Mouse (Mus musculus) urinary bladder, postnatal 36 days (tissue): ENCODE data around the gene Ttc29.
A peak's percentile ranks its signal among the peaks of the same experiment; 100 is the strongest.

Experiments used
- DNase-seq, 2 experiments: peaks; one replicate each; pipeline ENCODE4 v3.0.0; 2022; ENCODE audit warnings: low spot score in 2 of 2, mixed read lengths in 1 of 2

Gene Ttc29

DNA sequence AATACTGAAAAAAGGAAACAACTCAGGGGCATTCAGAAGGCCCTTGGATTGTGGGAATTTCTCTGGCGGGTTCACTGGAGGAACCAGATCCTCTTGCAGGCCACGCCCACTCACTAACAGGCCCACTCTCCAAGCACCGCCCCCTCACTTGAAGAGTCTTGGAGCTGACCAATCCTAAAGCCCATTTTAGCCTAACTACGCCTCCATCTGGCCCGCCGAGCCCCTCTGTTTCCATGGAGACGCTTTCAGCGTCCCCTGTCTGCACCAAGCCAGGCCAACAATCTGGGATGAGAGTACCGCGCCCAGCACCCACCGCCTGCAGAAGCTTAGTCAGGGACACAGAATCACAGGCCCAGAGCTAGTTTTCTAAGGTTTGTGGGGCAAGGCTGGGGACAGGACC is at the start of gene Ttc29:
TSS of gene Ttc29 (plus strand) at position 224 of the 400 bp plus-strand sequence.
- DNase-seq, result no peak

DNA sequence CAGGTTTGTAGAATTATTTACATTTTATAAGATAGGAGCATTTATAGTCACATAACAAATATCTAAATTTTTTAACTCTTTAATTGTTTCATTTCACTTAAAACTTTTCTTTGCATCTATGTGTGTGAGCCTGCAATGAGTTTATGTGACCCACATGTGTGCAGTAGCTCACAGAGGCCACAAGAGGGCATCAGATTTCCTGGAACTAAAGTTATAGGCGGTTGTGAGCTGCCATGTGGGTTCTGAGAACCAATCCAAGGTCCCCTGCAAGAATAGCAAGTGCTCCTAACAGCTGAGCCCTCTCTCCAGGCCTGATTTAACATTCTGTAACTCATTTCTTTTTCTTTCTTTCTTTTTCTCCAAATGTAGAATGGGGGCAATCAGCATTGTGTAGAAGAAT is 41.7 kb upstream of the Ttc29 start:
- no peak for DNase-seq

DNA sequence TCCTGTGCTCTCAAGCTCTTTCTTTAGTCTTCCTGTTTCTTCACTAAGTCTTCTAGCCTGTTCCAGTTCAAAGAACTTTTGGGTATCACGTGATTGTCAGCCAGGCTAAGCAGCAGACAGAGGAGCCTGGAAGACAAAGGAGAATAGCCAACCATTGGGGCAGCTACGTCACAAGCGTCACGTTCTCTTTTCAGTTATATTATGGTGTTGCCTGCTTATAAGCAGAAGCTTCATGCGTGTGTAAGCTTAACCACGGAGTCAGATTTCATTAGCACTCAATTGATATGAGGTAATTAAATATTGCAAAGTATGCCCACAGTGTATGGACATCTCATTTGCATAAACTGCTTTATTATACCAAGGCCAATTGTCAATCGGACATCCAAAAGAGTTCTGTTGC is 30.4 kb upstream of the Ttc29 start:
- no peak for DNase-seq

DNA sequence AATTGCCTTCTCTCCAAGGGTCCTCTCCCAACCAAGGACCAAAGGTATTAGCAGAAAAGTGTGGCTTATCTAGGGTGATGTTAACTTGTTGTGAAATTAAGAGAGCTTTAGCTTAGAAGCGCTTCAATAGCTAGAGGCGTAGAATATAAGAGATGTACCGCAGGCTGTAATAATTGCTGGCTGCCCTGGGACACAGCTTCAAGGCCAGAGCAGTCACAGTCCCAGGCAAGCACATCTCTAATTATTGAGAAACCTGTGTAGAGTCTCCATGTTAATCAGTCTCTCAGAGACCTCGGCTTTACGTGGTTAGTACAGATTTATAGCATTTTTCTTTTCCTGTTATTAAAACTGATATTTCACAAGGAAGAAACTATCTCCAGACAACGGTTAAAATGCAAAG is 29.7 kb upstream of the Ttc29 start:
- DNase-seq, result no peak

DNA sequence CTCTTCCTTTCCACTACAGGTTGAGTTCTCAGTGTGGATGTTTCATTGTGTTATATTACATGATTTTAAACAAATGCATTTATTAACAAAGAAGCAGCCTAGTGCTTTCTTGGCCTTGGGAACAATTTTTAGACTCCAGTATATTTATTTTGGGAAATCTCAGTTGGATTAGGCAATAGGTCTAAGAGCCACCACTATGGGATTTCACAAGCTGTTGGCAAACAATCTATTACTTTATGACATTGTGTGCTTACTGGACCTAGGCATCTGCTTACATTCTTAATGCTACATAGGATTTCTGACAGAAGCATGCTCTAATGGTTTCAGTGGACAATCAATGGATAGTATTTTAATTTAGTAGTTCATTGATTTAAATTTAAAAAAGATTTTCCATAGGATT is 26.0 kb upstream of the Ttc29 start:
- DNase-seq, result no peak

DNA sequence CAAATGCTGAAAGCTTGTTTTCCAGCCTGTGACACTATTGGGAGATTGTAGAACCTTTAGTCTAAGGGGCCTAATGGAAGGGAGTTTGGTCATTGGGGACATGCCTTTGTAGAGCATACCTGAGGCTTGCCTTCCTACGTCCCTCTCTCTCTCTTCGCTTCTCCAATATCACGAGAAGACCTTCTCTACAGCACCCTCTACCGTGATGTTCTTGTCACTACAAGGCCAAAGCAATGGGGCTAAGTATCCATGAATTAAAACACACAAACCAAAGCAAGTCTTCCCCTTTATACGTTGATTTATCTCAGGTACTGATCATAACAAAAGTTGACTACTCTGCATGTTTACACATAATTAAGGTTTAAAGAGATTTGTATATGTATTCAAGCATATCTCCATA is 8.9 kb upstream of the Ttc29 start:
- DNase-seq, result no peak

DNA sequence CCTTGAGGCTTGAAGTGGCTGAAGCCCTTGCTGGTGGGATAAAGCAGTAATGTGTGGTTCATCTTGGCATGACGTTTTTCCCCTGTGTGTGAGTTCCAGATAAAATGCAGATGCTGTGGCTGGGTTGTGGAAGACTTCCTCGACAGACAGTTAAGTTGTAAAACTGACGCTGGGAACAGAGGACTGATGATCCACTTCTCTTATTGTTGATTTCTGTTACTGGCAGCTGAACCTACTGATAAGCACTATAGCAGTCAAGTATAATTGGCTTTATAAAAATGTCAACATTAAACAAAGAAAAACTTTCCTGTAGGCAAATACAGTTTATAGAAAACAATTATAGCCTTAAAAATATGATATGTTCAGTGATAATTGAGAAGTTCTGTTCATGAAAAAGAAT is 2.7 kb upstream of the Ttc29 start:
- DNase-seq, result no peak

DNA sequence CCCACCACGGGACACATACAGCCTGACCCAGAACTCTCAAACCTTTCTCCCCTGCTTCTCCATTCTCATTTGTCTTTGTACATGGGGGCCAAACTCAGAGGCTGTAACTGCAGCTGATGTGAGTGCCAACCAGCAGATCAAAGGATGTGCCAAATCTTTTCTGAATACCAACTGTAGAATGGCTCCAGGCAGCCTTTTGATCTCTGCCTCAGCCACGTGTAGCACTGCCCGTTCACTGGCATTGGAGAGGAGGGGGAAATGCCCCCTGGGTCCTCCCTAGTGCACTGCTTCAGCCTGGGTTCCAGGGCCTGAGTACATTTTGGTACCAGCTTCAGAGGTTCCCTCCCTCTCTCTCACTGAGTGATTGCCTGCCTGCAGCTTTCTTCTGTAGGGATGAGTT is 1.5 kb downstream of the Ttc29 start:
- no peak for DNase-seq

DNA sequence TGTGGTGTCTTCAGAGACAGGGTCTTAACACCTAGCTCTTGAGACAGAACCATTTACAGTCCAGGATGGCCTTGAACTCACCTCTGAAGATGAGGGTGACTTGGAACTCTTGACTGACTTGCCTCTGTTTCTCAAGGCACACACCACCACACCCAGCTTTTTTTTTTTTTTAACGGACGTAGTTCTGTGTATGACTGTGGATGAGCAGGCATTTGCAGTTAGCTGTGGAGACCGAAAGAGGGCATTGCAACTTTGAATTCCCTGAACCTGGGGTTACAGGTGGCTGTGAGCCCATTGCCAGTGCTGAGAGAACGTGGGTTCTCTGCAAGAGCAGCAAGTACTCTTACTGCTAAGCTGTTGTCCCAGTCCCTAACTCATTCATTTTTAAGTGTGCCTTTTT is 13.0 kb downstream of the Ttc29 start:
- no peak for DNase-seq

DNA sequence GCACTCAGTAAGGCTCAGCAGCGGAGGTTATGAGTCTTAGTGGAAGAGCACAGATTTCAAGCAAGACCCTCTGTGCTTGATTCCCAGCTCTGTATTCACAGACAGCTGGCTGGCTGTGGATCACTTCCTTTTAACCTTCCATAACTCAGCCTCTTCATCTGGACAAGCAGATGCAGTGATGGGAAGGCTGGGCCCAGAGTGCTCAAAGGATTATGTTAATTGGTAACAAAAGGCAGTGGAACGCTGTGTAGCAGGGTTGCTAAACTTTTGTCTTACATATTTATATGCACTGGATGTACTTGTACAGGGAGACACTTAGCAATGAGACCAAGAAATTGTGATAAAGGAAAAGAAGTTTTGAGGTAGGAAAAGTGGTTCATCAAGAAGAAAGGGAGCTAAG is 17.6 kb downstream of the Ttc29 start:
- no peak for DNase-seq

DNA sequence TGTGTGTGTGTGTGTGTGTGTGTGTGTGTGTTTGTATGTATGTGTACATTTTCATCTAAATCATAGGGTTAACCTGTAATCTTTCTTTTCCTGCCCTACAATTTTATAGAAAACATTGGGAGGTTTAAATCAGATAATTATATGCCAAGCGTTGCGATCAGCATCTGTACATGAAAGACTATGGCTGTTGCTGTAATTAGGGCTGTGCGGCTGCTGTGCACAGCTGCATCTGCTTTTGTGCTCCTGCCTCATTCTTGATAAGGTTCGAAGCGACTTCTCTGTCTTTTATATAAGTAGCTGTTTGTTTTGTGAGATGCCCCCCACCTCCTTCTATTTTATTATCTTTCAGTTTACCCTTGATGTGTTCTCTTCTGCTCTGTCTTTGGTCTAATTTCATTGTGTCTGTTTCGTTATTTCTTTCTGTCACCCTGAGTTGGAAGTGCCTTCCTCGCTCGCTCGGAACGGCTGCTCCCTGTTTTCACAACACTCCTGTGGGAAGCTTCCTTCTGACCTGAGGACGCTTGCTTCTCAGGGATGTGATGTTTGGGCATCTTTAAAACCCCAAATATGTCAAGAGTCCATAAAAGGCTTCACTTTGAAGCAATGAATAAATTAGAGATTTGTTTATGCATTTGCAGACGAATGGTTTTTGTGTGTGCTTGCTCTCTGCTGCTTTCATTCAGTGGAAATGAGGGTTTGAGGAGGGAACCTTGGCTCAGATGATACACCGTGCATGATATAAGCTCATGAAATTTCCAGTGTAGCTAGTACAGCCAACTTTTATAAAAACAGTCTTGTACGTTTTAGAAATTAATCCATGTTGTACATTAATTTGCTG is 20.0 kb downstream of the Ttc29 start:
- no peak for DNase-seq

DNA sequence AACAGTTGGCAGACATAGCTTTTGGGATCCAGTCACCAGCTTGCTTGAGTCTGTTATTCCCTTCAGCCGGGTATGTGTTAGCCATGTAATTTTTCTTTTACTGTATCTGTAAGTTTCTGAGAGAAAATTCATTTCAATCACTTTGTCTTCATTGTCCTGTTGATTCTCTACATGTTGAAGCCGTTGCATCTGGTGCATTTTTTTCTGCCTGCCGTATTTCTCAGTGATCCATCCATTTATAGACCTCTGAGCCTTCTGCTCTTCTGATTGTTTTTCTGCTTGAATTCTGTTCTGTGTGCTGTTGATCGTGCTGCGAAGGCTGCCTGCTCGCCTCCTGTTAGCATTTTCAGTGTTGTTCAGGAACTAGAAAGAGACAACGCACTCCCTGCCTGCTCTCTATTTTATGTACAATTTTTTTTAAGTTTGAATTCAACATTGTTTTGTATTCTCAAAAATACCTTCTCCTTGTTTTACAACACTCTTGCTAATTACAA is 20.7 kb downstream of the Ttc29 start:
- DNase-seq, result no peak

DNA sequence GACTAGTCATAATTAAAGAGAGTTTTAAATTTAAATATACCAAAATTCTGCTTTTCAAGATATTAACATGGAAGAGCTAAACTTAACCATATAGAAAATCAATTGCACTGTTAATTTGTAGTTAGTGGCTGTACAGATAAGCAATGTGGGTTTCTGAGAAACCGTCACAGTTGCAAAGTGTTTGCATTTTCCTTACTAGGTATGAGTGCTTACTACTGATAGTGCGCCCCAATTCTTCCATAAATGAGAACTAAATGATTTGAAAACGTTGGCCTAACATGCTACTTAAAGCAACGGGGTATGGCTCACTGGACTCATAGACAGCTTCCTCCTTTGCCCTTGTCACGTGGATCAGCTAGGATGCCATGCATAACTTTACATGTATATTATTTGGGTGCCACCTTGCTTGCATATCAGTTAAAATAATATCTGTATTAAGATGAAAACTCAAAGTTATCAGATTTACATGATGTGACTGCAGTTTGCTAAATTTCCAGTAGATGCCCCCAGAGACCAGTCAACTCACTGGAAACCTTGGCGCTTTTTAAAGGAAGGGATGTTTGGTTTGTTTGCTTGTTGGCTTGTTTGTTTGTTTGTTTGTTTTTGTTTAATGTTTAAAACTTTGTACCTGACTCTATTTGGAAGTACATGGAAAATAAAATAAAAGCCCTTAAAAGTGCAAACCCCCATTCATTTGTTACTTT is 25.0 kb downstream of the Ttc29 start:
- DNase-seq, result peak in 1 of 2 experiments; percentile 6

DNA sequence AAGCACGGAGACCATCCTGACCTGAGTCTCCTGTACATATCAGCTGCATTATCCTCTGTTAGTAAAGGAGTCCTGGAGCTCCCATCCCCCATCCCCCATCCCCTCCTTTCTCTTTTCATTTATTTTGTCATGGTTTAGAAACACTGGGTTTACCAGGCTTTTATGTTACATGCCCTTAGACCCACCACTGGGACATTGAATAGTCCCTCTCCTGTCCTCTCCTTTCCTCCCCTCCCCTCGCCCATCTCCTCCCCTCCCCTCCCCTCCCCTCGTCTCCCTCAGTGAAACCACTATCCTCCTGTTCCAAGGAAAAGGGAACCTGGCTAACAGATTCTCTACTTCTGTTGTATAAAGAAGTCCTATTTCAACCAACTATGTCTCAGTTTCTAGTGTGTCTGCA is 38.0 kb downstream of the Ttc29 start:
- DNase-seq, result no peak

DNA sequence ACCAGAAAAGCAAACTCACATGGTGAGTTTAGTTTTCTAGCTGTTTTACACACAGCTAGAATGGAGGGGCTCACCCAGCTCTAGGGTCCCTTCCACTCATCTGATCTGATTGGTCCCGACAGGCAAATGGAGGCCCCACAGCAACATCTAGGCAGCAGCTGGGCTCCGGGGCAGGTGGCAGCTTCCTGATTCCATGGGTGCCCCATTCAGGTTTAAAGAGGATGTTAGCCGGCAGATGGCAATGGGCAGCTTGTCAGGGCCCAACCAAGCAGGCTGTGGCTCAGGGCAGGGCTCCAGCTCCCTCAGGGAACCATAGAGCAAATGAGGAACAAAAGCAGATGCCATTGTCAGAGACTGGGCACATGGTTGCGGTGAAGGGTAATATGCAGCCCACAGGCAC is 41.3 kb downstream of the Ttc29 start:
- DNase-seq, result no peak

DNA sequence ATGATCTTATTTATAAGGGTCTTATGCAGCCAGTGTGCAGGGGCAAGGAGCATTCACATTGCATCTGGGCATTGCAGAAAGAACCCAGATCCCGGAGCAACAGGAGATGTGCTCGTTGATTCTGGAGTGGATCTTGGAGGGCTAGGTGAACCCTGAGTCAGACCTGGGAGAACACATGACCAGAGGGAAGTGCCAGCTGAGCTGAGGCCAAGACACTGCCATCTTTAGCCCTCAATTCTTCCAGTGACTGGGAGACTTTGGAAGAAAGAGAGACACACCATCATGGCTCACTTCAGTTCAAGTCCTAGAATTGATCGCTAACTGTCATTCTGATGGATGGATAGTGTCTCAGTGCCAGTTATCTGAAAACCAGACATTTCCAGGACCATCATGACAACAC is 41.9 kb downstream of the Ttc29 start:
- no peak for DNase-seq

DNA sequence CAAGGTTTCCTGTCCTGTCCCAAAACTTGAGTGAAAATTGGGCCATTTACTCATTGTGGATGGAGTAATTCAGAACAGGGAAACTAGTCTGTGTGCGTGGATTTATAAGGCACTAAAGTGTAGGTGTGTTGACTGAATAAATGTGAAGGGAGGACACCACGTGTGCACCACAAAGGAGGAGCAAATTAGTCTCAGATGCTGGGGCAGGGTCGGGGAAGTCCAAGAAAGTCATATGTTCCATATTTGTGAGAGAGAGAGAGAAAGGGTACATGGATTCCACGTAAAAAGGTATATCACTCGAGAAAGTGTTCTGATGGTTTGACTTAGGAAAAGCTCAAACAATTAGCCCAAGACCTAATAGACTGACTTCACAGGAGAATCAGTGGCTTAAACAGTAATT is 52.4 kb downstream of the Ttc29 start:
- DNase-seq, result no peak

DNA sequence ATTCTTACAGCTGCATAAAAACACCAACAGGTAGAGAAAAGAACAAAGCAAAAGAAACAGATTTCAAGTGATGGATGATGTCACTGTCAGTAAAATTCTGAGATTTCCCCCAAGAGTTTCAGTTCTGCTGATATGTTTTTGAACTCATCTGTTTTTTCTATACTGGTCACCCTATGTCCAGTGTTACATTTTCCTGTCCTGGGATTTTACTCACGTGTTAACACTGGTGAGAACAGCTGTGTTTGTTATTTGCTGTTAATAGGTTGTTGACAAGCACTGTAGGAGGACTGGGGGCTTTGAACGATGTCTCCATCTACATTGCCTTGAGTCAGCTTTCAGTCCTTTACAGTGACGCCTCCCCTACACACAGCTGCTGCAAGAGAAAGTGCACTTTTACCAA is 53.1 kb downstream of the Ttc29 start:
- no peak for DNase-seq

DNA sequence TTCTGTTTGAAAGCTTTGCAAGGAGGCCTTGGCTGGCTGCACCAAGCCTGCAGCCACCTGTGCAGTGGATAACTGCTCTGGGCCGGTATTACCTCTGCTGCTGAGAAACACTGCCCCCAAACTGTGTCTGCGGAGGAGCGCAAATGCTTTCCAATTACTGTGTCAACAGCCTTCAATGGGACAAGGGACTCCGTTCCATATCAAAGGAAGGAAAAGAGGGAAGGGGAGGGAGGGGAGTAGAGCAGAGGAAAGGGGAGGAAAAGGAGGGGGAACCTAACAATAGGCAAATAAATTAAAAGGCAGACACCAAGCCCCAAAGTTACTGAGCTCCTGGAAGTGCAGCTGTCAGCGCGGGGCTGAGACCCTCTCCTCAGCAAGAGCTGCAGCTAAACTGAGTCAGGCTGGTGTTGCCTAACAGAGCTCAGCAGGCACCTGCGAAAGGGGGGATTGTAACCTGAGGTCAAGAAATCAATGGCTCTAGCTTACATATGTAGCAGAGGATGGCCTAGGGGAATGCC is 54.9 kb downstream of the Ttc29 start:
- no peak for DNase-seq

DNA sequence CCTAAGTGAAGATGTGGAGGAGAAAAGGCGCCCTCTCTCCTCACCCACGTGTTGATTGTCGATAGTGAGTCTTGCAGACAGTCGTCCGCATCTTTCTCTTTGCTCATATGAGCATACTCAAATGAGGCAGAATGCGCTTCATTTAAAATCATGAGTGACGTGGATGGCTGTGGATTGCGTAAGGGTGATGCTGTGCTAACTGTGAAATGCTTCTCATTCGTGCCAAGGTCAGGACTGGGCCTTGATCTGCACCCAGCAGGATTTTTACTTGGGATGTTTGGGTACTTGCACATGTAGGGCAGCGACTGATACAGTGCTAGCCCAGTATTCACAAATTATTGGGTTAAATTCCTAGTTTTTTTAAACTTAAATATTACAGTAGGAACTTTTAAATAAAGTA is 56.2 kb downstream of the Ttc29 start:
- no peak for DNase-seq

DNA sequence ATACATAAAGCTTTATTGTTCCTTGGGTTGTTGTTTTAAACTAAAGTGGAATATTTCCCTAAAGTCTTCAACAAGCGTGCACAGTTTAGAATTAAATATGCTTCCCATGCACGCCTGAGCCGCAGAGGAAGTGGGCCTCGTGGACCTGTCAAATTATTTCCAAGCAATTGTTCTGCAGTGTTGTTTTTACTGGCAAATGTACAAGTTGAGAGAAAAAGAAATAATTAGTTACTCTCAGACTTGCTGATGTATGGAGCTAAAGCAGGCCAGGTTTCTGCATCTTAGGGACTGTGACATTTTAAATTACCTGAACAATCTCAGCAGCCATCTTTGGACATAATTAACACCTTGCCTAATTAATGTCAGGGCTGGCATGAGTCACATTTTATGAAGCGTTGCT is 58.3 kb downstream of the Ttc29 start:
- no peak for DNase-seq

DNA sequence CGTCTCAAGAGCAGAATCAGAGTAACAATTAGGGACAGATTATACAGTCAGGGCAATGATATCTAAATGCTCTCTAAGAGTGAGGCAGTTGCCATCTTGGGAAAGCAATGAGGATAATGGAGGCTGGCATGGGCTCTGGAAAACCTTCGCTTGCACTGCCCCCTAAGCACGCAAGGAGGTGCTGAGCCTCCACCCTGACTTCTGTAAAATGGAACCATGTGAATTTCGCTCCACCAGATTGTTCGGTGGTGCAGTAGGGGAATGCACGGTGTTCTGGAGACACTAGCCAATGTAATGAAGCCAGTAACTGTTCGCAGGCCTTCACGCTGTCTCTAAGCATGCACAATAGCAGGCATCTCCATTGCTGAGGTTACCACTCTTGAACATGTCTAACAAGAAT is 63.0 kb downstream of the Ttc29 start:
- DNase-seq, result no peak

DNA sequence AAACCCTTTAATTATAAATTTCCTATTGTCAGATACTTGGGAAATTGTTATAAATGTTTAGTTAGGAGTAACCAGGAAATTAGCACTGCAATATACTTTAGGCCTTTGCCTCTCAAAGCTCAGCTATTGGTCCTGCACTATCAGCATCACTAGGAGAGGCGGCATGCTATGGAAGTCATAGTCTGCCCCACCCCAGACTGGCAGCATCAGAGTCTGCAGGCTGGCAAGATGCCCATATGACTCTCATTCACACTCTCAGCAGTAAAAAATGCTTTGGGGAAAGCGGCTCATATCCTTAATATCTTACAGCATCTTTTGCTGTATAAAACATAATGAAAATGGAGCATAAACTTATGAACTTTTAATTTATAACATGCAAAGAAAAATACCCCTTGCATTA is 64.3 kb downstream of the Ttc29 start:
- no peak for DNase-seq
